Mouse (Mus musculus) gastrocnemius, postnatal 4 days (tissue): Measurements from ENCODE around the gene Olfr19. TPM values are rescaled to one million over a fixed set of nuclear protein-coding genes. Genes with fewer than 3 reads are reported as not detected.
"Not testable (repeated sequence)": the region's sequence is repeated elsewhere in the genome, so short reads cannot be mapped to it uniquely, and the experiment has no call there.

Experiments used
- DNase-seq, 2 experiments: peaks; one replicate each; pipeline ENCODE4 v3.0.0; 2021 to 2022; ENCODE audit warnings: low spot score in 2 of 2, mixed read lengths in 2 of 2
- long read RNA-seq, 2 experiments: library from polyadenylated mRNA; stranded (forward); transcript quantifications; one replicate each; pipeline ENCODE4 v2.0.0; 2021
- total RNA-seq, 2 experiments: library from RNA; stranded (reverse); gene quantifications; 2 replicates each; pipeline ENCODE4 v1.2.3; 2021

The Olfr19 gene
- total RNA-seq = not detected
- long read RNA-seq, experiment 1 = 0 reads
- long read RNA-seq, experiment 2 = 0 reads

GRCm38 (mm10) chr16:16676305-16676704 lies at the start of gene Olfr19:
Olfr19 (minus strand) TSS chr16:16676405.
- DNase-seq = no peak

- DNase-seq = no peak
Measured at GRCm38 (mm10) chr16:16684975-16685374, 8.8 kb upstream of the Olfr19 start.

GRCm38 (mm10) chr16:16684053-16684452 lies 7.8 kb upstream of the Olfr19 start:
- DNase-seq = no peak

GRCm38 (mm10) chr16:16664994-16665393 lies 11.2 kb downstream of the Olfr19 start:
- DNase-seq = no peak

- not testable (repeated sequence) for DNase-seq
Measured at GRCm38 (mm10) chr16:16664516-16664915, 11.7 kb downstream of the Olfr19 start.

- DNase-seq = no peak
Measured at GRCm38 (mm10) chr16:16645148-16645547, 31.1 kb downstream of the Olfr19 start.

GRCm38 (mm10) chr16:16633730-16634129 lies 42.5 kb downstream of the Olfr19 start:
- no peak for DNase-seq

Other genes starting within 250 kb of the Olfr19 start
- gene Fgd4, start 75.9 kb downstream of the Olfr19 start, total RNA-seq = 10 to 100 TPM; 12.5 TPM
- gene Spag6l, start 153.1 kb upstream of the Olfr19 start, total RNA-seq = not detected
- gene Igll1, start 187.6 kb upstream of the Olfr19 start, total RNA-seq = not detected
- gene Top3b, start 194.3 kb upstream of the Olfr19 start, total RNA-seq = 10 to 100 TPM; 42.0 to 47.8 TPM
- gene Vpreb1, start 194.4 kb upstream of the Olfr19 start, total RNA-seq = under 1 TPM in 1 of 2 experiments, not detected in 1; 0.78 TPM
- gene Ppm1f, start 220.1 kb upstream of the Olfr19 start, total RNA-seq = 10 to 100 TPM; 28.4 to 28.8 TPM